Mouse (Mus musculus): ENCODE results near the gene Bmt2.

Bmt2 gene

GRCm38 (mm10) chr6:13677818-13678282 is at the start of gene Bmt2:
Gene Bmt2, minus strand, starts transcription at chr6:13677966.
- in situ Hi-C loops (cut with MboI, MseI), result no loop called here

DNA sequence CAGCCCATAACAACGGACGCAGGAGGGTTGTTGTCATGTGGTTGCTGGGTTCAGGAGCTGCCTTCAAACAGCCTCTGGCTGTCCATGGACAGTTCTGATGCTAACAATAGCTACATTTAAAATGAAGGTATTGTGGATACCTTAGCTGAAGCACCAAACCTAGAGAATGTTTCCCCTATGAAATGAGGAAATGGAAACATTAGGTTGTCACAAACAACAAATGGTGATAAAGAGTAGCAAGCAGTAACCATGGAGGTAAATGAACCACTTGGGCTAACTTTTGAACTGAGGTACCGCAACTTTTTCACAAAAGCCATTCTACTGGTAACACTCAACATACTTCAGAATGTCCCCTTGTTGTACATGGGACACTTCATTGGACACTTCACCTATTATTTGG is 44.4 kb upstream of the Bmt2 start:
- in situ Hi-C loops (cut with MboI, MseI), result no loop called here

DNA sequence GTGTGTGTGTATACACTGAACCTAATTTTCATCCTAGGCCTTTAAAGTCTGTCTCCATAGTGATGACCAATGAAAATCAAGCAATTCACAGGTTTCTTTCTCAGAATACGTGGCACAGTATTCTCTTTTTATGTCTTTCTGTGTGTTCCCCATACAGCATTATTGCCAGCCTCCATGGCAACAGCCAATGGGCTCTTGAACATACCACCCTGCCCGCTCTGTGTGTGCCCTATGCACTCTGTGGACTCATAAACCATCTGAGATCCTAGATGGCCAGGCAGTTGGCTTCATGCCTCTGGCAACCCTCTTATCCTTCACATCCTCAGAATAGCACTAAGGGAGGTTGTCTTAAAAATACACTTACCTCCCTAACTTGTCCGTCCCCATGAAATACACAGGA is 37.1 kb upstream of the Bmt2 start:
- in situ Hi-C loops (cut with MboI, MseI), result no loop called here

DNA sequence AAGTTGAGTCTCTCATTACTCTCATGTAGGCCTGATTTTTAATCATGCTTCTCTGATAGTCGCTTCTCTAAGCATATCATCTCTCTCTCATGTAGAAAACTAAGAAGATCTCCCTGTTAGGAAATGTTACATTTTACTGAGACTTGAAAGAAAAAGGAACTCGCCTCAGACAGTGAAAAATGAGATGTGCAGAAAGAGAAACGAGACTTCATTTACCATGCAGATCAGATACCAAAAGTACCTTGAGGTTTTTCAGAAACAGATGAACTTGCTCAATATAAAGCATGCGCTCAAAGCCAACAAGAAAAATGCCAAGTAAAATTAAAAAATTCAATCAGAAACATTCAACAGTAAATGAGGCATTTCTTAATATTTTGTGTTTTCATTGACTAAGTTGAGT is 19.1 kb upstream of the Bmt2 start:
- in situ Hi-C loops (cut with MboI, MseI), result no loop called here

GRCm38 (mm10) chr6:13695103-13695845 is 17.5 kb upstream of the Bmt2 start:
- in situ Hi-C loops (cut with MboI, MseI), result no loop called here

GRCm38 (mm10) chr6:13691657-13692294 is 14.0 kb upstream of the Bmt2 start:
- in situ Hi-C loops (cut with MboI, MseI), result no loop called here

GRCm38 (mm10) chr6:13690398-13690797 is 12.6 kb upstream of the Bmt2 start:
- in situ Hi-C loops (cut with MboI, MseI), result no loop called here

DNA sequence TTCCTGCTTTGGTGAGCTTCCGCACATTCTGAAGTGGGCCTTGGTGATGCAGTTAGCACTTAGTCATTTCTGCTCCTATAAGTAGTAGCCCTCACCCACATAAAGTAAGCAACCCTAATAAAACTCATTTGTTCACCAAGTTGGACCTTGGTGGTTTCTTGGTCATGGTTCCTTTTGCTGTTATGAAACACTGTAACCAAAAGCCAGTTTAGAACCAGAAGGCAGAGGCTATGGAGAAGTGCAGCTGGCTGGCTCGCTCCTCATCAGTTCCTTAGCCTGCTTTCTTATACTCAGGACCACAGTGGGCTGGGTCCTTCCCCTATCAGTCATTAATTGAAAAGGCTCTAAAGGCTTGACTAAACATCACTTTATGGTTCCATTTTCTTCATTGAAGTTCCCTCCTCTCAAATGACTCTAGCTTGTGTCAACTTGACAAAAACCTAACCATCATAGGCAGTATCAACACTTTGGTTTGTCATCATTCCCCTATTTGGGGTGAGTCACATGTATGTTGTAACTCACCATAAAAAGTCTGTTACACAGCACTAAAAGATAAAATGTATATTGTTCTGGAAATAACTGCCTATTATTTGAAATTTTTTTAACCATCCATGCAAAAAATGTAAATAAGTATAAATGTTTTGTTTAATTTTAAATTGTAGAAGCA is 6.3 kb upstream of the Bmt2 start:
- in situ Hi-C loops (cut with MboI, MseI), result no loop called here

DNA sequence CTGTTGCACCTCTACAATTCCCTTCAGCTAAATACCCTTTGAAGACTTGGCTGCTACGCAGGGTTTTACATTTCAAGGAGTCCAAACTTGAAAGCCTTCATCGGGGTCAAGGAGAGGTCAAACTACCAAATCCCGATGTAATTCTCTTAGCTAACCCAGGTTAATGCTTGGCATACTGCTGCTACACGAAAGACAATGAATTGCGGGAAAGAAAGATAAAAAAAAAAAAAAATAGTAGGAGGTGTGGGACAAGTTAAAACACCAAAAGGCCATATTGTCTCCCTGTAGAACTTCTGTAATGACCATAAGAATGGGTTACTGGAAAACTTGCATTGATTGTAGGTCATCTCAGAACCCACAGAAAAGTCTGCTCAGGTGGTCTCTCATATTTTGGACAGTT is 583 bp upstream of the Bmt2 start:
- in situ Hi-C loops (cut with MboI, MseI), result no loop called here

- in situ Hi-C loops (cut with MboI, MseI), result no loop called here
Observed at GRCm38 (mm10) chr6:13677141-13677761, 515 bp downstream of the Bmt2 start.

DNA sequence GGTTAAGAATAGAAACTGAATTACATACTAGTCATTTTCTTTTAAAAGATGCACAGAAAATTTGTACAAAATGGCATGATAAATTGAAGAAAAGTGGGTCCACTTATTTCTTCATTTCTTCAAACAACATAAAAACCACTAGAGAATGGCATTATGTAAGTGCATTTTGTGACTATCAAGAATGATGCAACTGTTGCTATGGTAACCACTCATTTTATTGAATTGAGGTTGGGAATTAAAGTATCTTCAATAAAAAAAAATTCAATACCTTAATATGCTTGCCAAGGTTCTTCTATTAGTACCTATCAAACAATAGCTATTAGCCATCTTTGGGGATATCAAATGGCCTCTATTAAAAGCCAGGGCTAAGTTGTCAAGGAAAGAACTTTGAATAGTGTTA is 1.6 kb downstream of the Bmt2 start:
- in situ Hi-C loops (cut with MboI, MseI), result no loop called here

- in situ Hi-C loops (cut with MboI, MseI), result no loop called here
Observed at GRCm38 (mm10) chr6:13674600-13675305, 3.0 kb downstream of the Bmt2 start.

DNA sequence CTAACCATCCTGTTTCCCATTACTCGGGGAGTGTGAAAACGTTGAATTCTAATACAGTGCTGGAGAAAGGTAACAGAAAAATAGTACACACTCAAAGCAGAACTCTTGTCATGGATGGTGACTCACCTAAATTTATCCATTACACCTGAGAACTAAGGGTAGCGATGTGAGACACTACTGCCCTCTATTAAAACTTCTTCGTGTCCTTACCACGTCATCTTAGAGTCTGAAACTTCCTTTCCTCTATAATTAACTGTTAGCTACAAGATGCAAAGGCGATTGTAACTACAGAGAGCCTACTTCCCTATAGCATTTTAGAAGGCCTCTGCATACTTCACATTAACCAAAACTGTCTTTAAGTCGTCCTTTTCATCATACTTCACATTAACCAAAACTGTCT is 12.1 kb downstream of the Bmt2 start:
- in situ Hi-C loops (cut with MboI, MseI), result no loop called here

DNA sequence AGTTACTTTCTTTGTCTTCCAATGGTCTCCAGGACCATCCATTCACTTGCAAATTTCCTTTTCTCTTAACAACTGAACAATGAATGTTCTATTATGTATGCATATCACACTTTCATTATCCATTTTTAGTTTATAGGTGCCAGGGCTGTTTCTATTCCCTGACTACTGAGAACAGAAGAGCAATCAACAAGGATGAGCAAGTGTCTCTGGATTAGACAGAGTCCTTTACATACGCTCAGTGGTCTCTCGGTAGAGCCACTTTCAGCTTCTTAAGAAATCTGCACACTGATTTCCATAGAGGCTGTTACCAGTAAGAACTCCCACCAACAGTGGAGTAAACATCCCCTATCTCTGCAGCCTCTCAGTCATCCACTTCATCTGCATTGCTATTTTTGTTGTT is 19.8 kb downstream of the Bmt2 start:
- in situ Hi-C loops (cut with MboI, MseI), result no loop called here

GRCm38 (mm10) chr6:13654081-13654480 is 23.7 kb downstream of the Bmt2 start:
- in situ Hi-C loops (cut with MboI, MseI), result loop anchor here (5.0 kb wide), 1 partner anchor 47 kb away; the partner anchor contains the start of gene Tmem168

DNA sequence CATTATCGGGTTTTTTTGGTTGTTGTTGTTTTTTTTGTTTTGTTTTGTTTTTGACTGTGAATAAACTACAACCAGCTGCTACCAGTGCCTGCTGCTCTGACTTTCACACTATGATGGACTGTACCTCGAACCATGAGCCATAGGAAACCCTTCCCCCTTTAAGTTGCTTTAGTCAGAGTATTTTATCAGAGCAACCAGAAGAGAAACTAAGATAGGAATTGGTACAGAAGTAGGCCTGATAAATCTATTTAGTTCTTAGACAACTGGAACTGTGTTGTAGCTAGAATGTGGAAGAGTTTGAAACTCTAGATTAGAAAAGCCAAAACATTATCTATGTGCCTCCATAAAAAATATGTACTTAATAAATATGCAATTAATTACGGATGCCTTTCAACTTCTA is 25.5 kb downstream of the Bmt2 start:
- in situ Hi-C loops (cut with MboI, MseI), result loop anchor here (5.0 kb wide), 1 partner anchor 45 kb away; the partner anchor contains the start of gene Tmem168

DNA sequence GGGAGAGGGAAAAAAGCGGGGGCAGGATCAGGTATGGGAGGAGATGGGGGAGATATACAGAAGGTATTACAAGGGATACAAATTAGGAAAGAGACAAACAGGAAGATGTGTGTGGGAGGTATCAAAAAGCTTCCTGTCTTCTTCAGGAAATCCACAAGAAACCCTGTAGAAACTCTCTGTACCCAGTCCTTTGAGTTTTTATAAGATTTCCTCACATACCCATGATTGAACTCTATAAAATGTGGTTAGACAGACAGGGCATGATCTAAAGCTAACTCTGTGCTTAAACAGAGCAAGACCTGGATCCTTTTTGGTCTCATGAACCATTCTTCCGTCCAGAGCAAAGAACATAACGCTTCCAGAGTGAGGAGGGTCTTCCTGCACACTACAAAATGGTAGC is 26.9 kb downstream of the Bmt2 start:
- in situ Hi-C loops (cut with MboI, MseI), result loop anchor here (5.0 kb wide), 1 partner anchor 44 kb away; the partner anchor contains the start of gene Tmem168

DNA sequence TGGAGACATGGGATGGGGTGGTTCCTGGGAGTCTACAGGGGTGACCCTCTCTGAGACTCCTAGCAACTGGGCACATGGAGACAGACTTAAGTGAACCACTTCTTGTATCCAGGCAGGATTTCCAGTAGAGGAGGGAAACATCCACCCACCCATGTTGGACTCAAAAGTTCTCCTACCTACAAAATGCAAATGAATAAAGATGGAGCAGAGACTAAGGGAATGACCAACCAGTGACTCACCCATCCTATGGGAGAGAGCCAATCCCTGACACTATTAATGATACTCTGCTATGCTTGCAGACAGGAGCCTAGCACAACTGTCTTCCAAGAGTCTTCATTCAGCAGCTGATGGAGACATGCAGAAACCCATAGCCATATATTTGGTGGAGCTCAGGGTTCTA is 29.5 kb downstream of the Bmt2 start:
- in situ Hi-C loops (cut with MboI, MseI), result no loop called here

DNA sequence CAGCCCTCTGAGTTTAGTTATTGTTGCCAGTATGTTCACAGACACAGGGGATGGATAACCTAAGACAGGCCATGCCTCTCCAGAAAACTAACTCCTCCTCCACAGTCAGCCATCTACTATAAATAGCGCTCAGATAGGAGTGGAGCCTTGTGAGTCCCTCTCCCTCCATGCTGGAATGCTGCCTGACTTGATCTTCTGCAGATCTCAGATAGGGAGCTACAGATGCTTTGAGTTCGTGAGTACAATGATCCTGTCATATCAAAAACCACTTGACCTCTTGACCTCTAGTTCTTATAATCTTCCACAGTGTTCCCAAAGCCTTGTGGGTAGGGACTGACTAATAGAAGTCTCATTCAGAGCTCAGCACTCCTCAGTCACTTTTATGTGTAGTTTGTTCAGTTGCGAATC is 41.2 kb downstream of the Bmt2 start:
- in situ Hi-C loops (cut with MboI, MseI), result no loop called here

DNA sequence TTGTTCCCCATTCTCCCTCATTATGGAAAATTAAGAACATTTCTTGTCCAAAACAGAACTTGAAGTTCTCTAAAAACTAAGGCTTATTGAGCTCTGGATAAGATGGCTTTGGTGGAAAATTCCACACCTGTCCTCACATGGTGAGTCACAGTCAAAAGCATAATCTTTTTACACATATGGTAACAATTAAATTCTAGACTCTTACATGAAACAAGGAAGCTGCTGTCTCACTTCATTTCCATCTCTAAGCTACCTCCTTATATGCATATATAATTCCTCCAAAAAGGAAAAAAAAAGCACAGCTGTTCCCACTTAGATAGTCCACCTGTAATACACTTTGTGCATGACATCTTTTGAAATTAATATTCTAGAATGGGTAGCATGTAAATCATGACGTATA is 45.2 kb downstream of the Bmt2 start:
- in situ Hi-C loops (cut with MboI, MseI), result no loop called here

- in situ Hi-C loops (cut with MboI, MseI), result no loop called here
Observed at GRCm38 (mm10) chr6:13630607-13631006, 47.2 kb downstream of the Bmt2 start.

GRCm38 (mm10) chr6:13619618-13620017 is 58.1 kb downstream of the Bmt2 start:
- in situ Hi-C loops (cut with MboI, MseI), result no loop called here

Data from T-helper 2 cell (primary cell).